Mouse (Mus musculus) olfactory bulb, adult 2 months (tissue): ENCODE measurements around the gene Pla2g4a. TPM values are rescaled to one million over a fixed set of nuclear protein-coding genes. Genes with fewer than 3 reads are reported as not detected.

Experiments used
- H3K27ac ChIP-seq: fragments of 200-500 bp; 2 replicates; pipeline ENCODE4 v1.5.1; 2012; ENCODE audit warnings: low read depth, low read length; ENCODE audit not compliant: insufficient read depth
- H3K4me1 ChIP-seq: fragments of 200-500 bp; 2 replicates; pipeline ENCODE4 v1.6.1; 2012; ENCODE audit warnings: low read length; ENCODE audit not compliant: control insufficient read depth, insufficient read depth
- H3K4me3 ChIP-seq: fragments of 200-500 bp; 2 replicates; pipeline ENCODE4 v1.5.1; 2012; ENCODE audit warnings: mild to moderate bottlenecking, low read depth, low read length, moderate library complexity; ENCODE audit not compliant: insufficient read depth
- CTCF ChIP-seq: fragments of 200-500 bp; IDR thresholded peaks from 2 replicates; pipeline ENCODE4 v1.5.1; 2012; ENCODE audit warnings: low read depth, mild to moderate bottlenecking, low read length, moderate library complexity; ENCODE audit not compliant: insufficient read depth
- POLR2A ChIP-seq: fragments of 200-500 bp; IDR thresholded peaks from 2 replicates; pipeline ENCODE4 v1.6.1; 2012; ENCODE audit warnings: mild to moderate bottlenecking, low read depth, low read length, moderate library complexity; ENCODE audit not compliant: insufficient read depth
- WGBS: fragments of 180-500 bp; shearing (Covaris S2); methylation state at CpG from one replicate; pipeline ENCODE4 v1.1.7; 2018; 5-methylcytosine and 5-hydroxymethylcytosine counted together
- polyA plus RNA-seq: library from polyadenylated mRNA; stranded (reverse); fragments of >200 nt; gene quantifications from 2 replicates; pipeline ENCODE4 v1.2.4, GENCODE M21; 2012; ENCODE audit warnings: low replicate concordance; ENCODE audit not compliant: missing spikeins, insufficient read depth, insufficient read length

Pla2g4a gene
- polyA plus RNA-seq, 1 experiment: not detected

DNA sequence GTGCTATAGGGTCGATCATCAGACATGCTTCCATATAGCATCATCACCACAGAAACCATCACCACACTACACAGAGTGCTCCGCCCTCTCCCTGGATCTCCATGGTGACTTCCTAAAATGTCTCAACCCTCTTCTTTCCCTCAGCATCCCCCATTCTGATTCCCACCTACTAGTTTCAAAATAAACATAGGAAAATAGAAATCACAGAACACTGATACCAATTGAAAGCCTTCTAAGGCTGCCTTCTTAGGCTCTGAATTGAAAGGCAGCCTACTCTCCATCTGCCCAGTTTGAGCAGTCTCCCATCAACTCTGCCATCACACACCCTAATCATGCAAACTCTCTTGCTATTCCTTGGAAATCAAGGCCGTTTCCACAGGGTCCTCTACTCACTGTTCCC, 94.9 kb downstream of the Pla2g4a start:
- H3K4me3 ChIP-seq: no peak overlapping the region
- 82% methylated on average over 3 of the region's 3 CpGs for WGBS
- TF ChIP-seq POLR2A: no peak
- no peak for TF ChIP-seq CTCF
- no peak overlapping the region for H3K27ac ChIP-seq
- H3K4me1 ChIP-seq: peaks cover 3% of the 10 kb centered on the region; the same call in 1 of the 2 replicates

DNA sequence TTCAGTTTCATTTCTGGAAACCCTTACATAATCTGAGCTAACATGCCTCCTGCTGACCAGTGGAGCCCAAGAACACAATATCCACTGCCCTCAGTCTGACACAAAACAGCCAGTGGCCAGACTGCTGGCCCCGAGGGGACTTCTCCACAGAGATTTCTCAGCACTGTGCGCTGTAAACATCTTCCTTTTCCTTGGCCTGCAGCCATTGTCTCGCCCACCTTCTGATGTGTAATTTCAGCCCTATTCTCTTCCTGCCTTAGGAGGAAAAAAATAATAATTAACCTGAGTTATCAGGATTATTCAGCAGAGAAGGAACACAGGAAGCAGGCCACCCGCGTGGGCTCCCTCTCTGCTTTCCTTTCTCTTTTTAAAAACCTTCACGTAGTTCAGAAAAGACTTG, 98.3 kb downstream of the Pla2g4a start:
- Histone ChIP-seq H3K27ac (no peak overlapping the region), H3K4me1 (peaks cover 3% of the 10 kb centered on the region; the same call in 1 of the 2 replicates), H3K4me3 (no peak overlapping the region)
- TF ChIP-seq CTCF (no peak), POLR2A (no peak)
- 26% methylated on average over 6 of the region's 6 CpGs for WGBS

DNA sequence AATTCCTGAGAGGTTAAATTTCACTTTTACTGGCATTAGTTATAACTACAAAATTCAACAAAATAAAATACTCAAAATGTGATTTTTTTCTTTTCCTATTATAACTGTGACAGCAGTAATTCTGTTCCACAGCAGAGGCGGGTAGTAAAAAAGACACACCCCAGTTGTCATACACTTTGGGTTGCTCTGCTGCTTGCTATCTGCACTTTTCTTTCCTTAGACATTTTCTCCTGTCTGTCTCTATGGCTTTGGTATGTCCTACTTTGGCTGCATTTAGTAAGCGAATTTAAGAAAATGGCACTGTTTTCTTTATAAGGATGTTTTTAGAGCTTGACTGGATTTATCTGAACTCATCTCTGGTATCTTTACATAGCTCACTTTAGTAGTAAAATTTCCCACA, 98.9 kb downstream of the Pla2g4a start:
- H3K27ac ChIP-seq: no peak overlapping the region
- peaks cover 6% of the 10 kb centered on the region; the same call in 1 of the 2 replicates for H3K4me1 ChIP-seq
- 71% methylated on average over 2 of the region's 2 CpGs for WGBS
- TF ChIP-seq POLR2A (no peak), CTCF (no peak)
- no peak overlapping the region for H3K4me3 ChIP-seq

DNA sequence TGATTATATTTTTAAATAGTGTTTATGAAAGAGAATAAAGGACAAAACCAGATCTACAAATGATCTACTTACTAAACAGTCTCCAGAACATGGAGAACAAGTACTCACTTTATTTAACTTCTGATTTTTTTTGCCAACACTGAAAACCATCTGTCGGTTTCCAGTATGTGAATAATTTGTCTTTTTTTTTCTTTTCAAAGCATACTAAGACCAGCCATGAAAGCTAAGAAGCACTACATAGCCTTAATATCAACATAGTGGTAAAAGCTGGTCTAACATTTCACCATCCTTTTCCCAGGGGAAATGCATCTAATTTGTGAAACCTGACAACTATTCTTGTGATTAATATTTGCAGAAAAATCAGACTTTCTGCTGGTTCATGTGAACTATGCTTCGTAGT, 99.5 kb downstream of the Pla2g4a start:
- TF ChIP-seq POLR2A (no peak), CTCF (no peak)
- Histone ChIP-seq H3K27ac (no peak overlapping the region), H3K4me1 (peaks cover 9% of the 10 kb centered on the region; the same call in 1 of the 2 replicates), H3K4me3 (no peak overlapping the region)
- WGBS: 85% methylated on average over 2 of the region's 2 CpGs

DNA sequence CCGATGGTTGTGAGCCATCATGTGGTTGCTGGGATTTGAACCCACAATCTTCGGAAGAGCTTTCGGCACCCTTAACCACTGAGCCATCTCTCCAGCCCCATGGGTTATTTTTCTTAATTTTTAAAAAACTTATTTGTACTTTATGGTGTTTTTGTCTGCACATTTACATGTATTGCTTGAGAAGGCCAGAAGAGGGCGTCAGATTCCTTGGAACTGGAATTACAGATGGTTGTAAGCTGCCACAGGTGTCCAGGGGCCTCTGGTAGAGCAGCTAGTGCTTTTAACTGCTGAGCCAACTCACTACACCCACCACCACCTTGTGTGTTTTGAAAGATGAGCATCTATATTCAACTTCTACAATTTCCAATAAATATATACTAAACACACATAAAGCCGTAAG, 102.4 kb downstream of the Pla2g4a start:
- peaks cover 9% of the 10 kb centered on the region; the same call in 1 of the 2 replicates for H3K4me1 ChIP-seq
- H3K27ac ChIP-seq: no peak overlapping the region
- 78% methylated on average over 5 of the region's 5 CpGs for WGBS
- no peak overlapping the region for H3K4me3 ChIP-seq
- no peak for TF ChIP-seq POLR2A
- no peak for TF ChIP-seq CTCF

DNA sequence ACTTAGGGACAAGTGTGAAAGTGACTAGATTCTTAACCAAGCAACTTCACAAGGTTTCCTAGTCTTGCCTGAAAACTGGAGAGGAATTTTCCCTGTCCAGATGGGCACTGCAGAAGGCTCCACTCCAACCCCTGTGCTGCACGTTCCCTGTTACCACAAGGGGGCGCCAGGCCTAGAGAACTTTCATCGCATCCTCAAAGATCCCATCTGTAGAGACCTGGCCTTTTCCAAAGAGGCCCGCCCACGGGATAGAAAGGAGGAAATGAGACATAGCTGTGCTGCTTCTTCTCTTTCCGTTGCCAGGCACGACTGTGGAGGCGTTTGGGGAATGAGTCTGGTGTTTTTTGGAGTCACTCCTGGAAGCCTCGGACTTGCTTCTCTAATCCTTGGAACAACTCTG, 104.4 kb downstream of the Pla2g4a start:
- no peak overlapping the region for H3K4me3 ChIP-seq
- 22% methylated on average over 9 of the region's 9 CpGs for WGBS
- TF ChIP-seq POLR2A (no peak), CTCF (peak; percentile 59; the same call in 1 of the 2 replicates)
- peaks cover 6% of the 10 kb centered on the region; the same call in 1 of the 2 replicates for H3K4me1 ChIP-seq
- no peak overlapping the region for H3K27ac ChIP-seq

DNA sequence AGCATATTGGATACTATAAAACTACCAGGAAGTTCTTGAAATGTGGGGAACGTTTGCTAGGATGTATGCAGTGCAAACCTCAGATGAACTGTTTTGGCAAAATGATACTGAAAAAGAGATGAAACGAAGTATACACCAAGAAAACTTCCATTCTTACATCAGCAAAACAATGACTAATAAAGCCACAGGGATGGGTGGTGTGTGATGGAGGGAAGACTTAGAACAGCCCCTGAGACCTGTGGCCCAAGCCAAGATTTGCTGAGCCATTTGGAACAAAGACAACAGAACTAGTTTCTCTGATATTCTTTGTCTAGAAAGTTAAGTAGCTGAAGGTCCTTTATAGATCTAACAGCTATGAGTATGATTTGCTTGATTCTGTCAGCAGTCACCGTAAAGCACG, 105.5 kb downstream of the Pla2g4a start:
- H3K27ac ChIP-seq: no peak overlapping the region
- no peak for TF ChIP-seq CTCF
- no peak for TF ChIP-seq POLR2A
- no peak overlapping the region for H3K4me3 ChIP-seq
- WGBS: 87% methylated on average over 4 of the region's 4 CpGs
- peaks cover 6% of the 10 kb centered on the region; the same call in 1 of the 2 replicates for H3K4me1 ChIP-seq

DNA sequence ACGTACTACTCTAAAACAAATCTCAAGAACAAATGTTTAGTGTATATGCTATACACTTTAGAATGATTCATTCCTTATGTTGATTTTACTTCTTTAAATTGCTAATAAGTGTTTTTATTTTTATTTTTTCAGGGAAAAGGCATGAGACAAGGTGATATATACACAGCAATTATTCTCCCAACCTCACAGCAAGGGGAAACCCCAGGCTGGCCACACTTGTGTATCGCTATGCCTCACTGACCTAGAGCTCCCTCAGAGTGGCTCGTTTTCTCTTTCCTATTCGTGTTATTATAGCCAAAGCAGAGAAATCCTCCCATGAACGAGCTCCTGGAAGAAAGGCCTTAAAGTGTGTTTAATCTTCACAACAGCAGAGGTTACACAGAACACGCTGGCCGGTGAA, 106.2 kb downstream of the Pla2g4a start:
- 81% methylated on average over 7 of the region's 7 CpGs for WGBS
- H3K27ac ChIP-seq: no peak overlapping the region
- no peak overlapping the region for H3K4me3 ChIP-seq
- TF ChIP-seq POLR2A: no peak
- TF ChIP-seq CTCF: no peak
- H3K4me1 ChIP-seq: peaks cover 6% of the 10 kb centered on the region; the same call in 1 of the 2 replicates

DNA sequence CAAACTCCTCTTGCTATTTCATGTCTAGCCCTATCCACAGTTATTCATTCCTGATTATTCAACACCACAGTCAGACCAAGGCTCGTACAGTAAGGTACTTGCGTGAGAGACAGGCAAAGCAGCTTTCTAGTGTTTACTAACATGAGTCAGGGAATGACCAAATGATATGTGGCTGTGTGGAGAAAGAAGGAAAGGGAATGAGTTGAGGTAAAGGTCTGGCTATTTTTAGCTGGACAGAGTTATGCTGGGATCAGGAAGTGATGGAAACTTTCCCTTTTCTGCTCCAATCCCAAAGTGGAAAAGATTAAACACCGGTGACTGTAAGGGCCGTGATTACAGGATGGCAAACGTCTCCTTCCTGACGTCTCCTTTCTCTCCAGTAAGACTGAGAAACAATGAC, 114.4 kb downstream of the Pla2g4a start:
- 55% methylated on average over 6 of the region's 6 CpGs for WGBS
- Histone ChIP-seq H3K27ac (no peak overlapping the region), H3K4me3 (no peak overlapping the region), H3K4me1 (no peaks in the 10 kb centered on the region)
- TF ChIP-seq POLR2A: no peak
- no peak for TF ChIP-seq CTCF

DNA sequence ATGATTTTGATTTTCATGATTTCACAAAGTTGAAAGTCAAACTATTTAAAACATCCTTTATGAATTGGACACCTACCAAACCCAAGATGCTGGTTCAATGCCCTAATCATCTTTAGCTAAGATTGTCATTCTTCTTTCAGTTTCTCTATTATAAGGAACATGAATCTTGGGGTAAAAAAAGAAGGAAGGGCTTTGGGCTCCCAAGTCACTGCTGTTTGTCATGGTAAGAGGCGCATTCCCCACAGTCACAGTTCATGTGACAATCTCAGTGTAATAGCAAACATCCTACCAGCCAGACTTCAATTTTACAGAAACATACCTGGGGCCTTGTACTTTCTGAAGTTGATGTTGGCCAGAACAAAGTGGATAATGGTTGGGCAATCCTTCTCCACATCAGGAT, 119.2 kb downstream of the Pla2g4a start:
- Histone ChIP-seq H3K4me3 (no peak overlapping the region), H3K4me1 (no peaks in the 10 kb centered on the region), H3K27ac (no peak overlapping the region)
- TF ChIP-seq CTCF (no peak), POLR2A (no peak)
- 98% methylated on average over 1 of the region's 1 CpGs for WGBS
